ENCODE assay signal across 17 mouse cellular contexts in genomic region chr9:21008007-21008406, GRCm38 (mm10). TPM values are rescaled to one million over a fixed set of nuclear protein-coding genes. Genes with fewer than 3 reads are reported as not detected.
DNase-seq lines count a peak whose midpoint lies in the region; ATAC-seq and TF ChIP-seq lines count a peak whose summit lies in the region.
"Had no signal": no experiment of that assay in that cellular context is flagged by ENCODE, and none has a peak within 500 bp of the region (broad histone marks: within the 10 kb centered on the region; RNA-seq: fewer than 3 reads in every experiment).

No protein-coding gene starts in this region.

- no peak for ATAC-seq in kidney, embryonic 15.5 days (replicated peaks; ENCODE audit: low FRiP score)
- no peak for ATAC-seq in neural tube, embryonic 11.5 days (ENCODE audit: insufficient read depth, low FRiP score, low TSS enrichment)
- no peak for ATAC-seq in neural tube, embryonic 15.5 days (ENCODE audit: low FRiP score)
- ATAC-seq: forebrain, embryonic 14.5 days had no signal

- H3K4me1 ChIP-seq in kidney, adult 2 months (ENCODE audit: control insufficient read depth, insufficient read depth, low read length), result no peaks in the 10 kb centered on the region; the same call in 1 of the 2 replicates
- H3K4me1 ChIP-seq in kidney, embryonic 15.5 days, result peaks cover 16% of the 10 kb centered on the region
- no peaks in the 10 kb centered on the region for H3K4me1 ChIP-seq in neural tube, embryonic 11.5 days (ENCODE audit: control insufficient read depth, insufficient read depth, low read length)
- H3K4me1 ChIP-seq in neural tube, embryonic 15.5 days, result peaks cover 14% of the 10 kb centered on the region
- no peaks in the 10 kb centered on the region; the same call in 1 of the 2 replicates for H3K4me1 ChIP-seq in bone marrow, adult 2 months (ENCODE audit: control insufficient read depth, insufficient read depth, low read length)

- H3K4me2 ChIP-seq in kidney, embryonic 15.5 days, result no peak overlapping the region
- H3K4me2 ChIP-seq in neural tube, embryonic 11.5 days (ENCODE audit: low read depth), result no peak overlapping the region
- no peak overlapping the region for H3K4me2 ChIP-seq in neural tube, embryonic 15.5 days
- H3K4me2 ChIP-seq: hindbrain, embryonic 15.5 days; limb, embryonic 13.5 days; midbrain, embryonic 11.5 days had no signal

- 81% methylated on average over 7 of the region's 7 CpGs for WGBS in kidney, adult 2 months
- 85% methylated on average over 7 of the region's 7 CpGs for WGBS in kidney, embryonic 15.5 days
- WGBS in neural tube, embryonic 11.5 days, result 89% methylated on average over 7 of the region's 7 CpGs
- WGBS in neural tube, embryonic 15.5 days, result 94% methylated on average over 7 of the region's 7 CpGs
- WGBS in bone marrow, adult 2 months, result 84% methylated on average over 7 of the region's 7 CpGs

- no peak overlapping the region for H3K4me3 ChIP-seq in kidney, adult 2 months (ENCODE audit: insufficient read depth, low read depth, low read length)
- H3K4me3 ChIP-seq in kidney, embryonic 15.5 days (replicated peaks), result no peak overlapping the region
- no peak overlapping the region for H3K4me3 ChIP-seq in neural tube, embryonic 11.5 days (ENCODE audit: low read depth, low read length)
- no peak overlapping the region for H3K4me3 ChIP-seq in neural tube, embryonic 15.5 days (replicated peaks)
- H3K4me3 ChIP-seq in bone marrow, adult 2 months (replicated peaks; ENCODE audit: control insufficient read depth, low read depth, low read length), result no peak overlapping the region
- H3K4me3 ChIP-seq: hindbrain, embryonic 15.5 days; limb, embryonic 13.5 days; myocyte had no signal

- TF ChIP-seq CTCF in kidney, adult 2 months (conservative IDR thresholded peaks at IDR 0.05; ENCODE audit: insufficient read depth, insufficient read length, low read depth, low read length), result 0 out of 2 replicates have a peak, but pooled peaks have one; percentile 26
- TF ChIP-seq CTCF in bone marrow, adult 2 months (IDR thresholded peaks at IDR 0.05; ENCODE audit: control insufficient read depth, insufficient read depth, low read length), result peak; percentile 15; the same call in 1 of the 2 replicates

- no peak overlapping the region for H3K27ac ChIP-seq in kidney, adult 2 months (ENCODE audit: insufficient read depth, low read depth, low read length)
- H3K27ac ChIP-seq in kidney, embryonic 15.5 days, result no peak overlapping the region
- no peak overlapping the region for H3K27ac ChIP-seq in neural tube, embryonic 11.5 days (ENCODE audit: low read depth, low read length)
- no peak overlapping the region for H3K27ac ChIP-seq in neural tube, embryonic 15.5 days (replicated peaks)
- H3K27ac ChIP-seq in bone marrow, adult 2 months (ENCODE audit: control insufficient read depth, insufficient read depth, low read depth, low read length, poor library complexity), result no peak overlapping the region
- H3K27ac ChIP-seq: hindbrain, embryonic 15.5 days; limb, embryonic 13.5 days had no signal

- no peaks in the 10 kb centered on the region for H3K27me3 ChIP-seq in kidney, adult 2 months (replicated peaks; ENCODE audit: control insufficient read depth, insufficient read depth, low read length)
- H3K27me3 ChIP-seq in kidney, embryonic 15.5 days, result no peaks in the 10 kb centered on the region
- H3K27me3 ChIP-seq in neural tube, embryonic 11.5 days (ENCODE audit: control insufficient read depth, insufficient read depth, low read length), result no peaks in the 10 kb centered on the region
- peaks cover 9% of the 10 kb centered on the region; the same call in 1 of the 2 replicates for H3K27me3 ChIP-seq in neural tube, embryonic 15.5 days (replicated peaks)

- no peaks in the 10 kb centered on the region for H3K9me3 ChIP-seq in kidney, embryonic 15.5 days (replicated peaks)
- no peaks in the 10 kb centered on the region for H3K9me3 ChIP-seq in neural tube, embryonic 11.5 days (ENCODE audit: control insufficient read depth, low read length)
- no peaks in the 10 kb centered on the region for H3K9me3 ChIP-seq in neural tube, embryonic 15.5 days (replicated peaks)
- H3K9me3 ChIP-seq: hindbrain, embryonic 15.5 days; limb, embryonic 13.5 days had no signal

- H3K9ac ChIP-seq in kidney, embryonic 15.5 days, result no peak overlapping the region
- H3K9ac ChIP-seq in neural tube, embryonic 11.5 days (ENCODE audit: low read length), result no peak overlapping the region
- H3K9ac ChIP-seq in neural tube, embryonic 15.5 days (replicated peaks), result no peak overlapping the region
- H3K9ac ChIP-seq: hindbrain, embryonic 15.5 days; limb, embryonic 13.5 days had no signal

- H3K36me3 ChIP-seq in kidney, adult 2 months (ENCODE audit: control insufficient read depth, insufficient read depth, low read length), result no peaks in the 10 kb centered on the region; the same call in 1 of the 2 replicates
- H3K36me3 ChIP-seq in kidney, embryonic 15.5 days, result peaks cover 48% of the 10 kb centered on the region
- peaks cover 9% of the 10 kb centered on the region for H3K36me3 ChIP-seq in neural tube, embryonic 11.5 days (ENCODE audit: control insufficient read depth, insufficient read depth, low read length)
- H3K36me3 ChIP-seq in neural tube, embryonic 15.5 days, result peaks cover 45% of the 10 kb centered on the region

- DNase-seq in kidney, adult 2 months, result no peak
- DNase-seq in neural tube, embryonic 11.5 days (ENCODE audit: low spot score), result peak; percentile 8
- no peak for DNase-seq in cerebellum, postnatal 25 days
- DNase-seq in T-cell, adult 2 months (ENCODE audit: low spot score), result no peak
- DNase-seq: adrenal gland, adult 2 months; cerebellum, adult 2 months; embryo, embryonic 11 days; kidney, adult 8-10 months; lung, postnatal 10 days had no signal

- no peak for TF ChIP-seq POLR2A in kidney, adult 2 months (IDR thresholded peaks at IDR 0.05; ENCODE audit: low read depth, low read length)
- no peak for TF ChIP-seq POLR2A in bone marrow, adult 2 months (IDR thresholded peaks at IDR 0.05; ENCODE audit: borderline replicate concordance, control insufficient read depth, low read depth, low read length)

RNA-seq across cellular contexts. Expression of gene Mrpl4, which starts 5.5 kb away (rescaled TPM):
- polyA plus RNA-seq in kidney, adult 2 months (2012; rRNA removed), result 175 and 213 TPM in 2 replicates
- polyA plus RNA-seq in kidney, embryonic 15.5 days (2015; fragmentation: Nextera tagmentation; extraction: Ambion mirVana), result 140 and 143 TPM in 2 replicates
- 131 and 135 TPM in 2 replicates for polyA plus RNA-seq in neural tube, embryonic 11.5 days (2014; fragmentation: Nextera tagmentation; extraction: Ambion mirVana)
- 114 and 123 TPM in 2 replicates for polyA plus RNA-seq in neural tube, embryonic 15.5 days (2015; fragmentation: Nextera tagmentation; extraction: Ambion mirVana)
- polyA plus RNA-seq in bone marrow, adult 2 months (2011; ENCODE audit: insufficient read depth, insufficient read length, low replicate concordance, missing spikeins), result 13.8 and 27.4 TPM in 2 replicates

RNA-seq across cellular contexts. Expression of gene Icam1, which starts 7.8 kb away (rescaled TPM):
- polyA plus RNA-seq in kidney, adult 2 months (2012; rRNA removed), result 23.4 and 25.9 TPM in 2 replicates
- polyA plus RNA-seq in kidney, embryonic 15.5 days (2015; fragmentation: Nextera tagmentation; extraction: Ambion mirVana), result 10.8 and 13.7 TPM in 2 replicates
- polyA plus RNA-seq in neural tube, embryonic 11.5 days (2014; fragmentation: Nextera tagmentation; extraction: Ambion mirVana), result 5.6 TPM in 2 replicates
- 4.2 and 16.9 TPM in 2 replicates for polyA plus RNA-seq in neural tube, embryonic 15.5 days (2015; fragmentation: Nextera tagmentation; extraction: Ambion mirVana)
- polyA plus RNA-seq in bone marrow, adult 2 months (2011; ENCODE audit: insufficient read depth, insufficient read length, low replicate concordance, missing spikeins), result 4.4 and 15.3 TPM in 2 replicates

RNA-seq across cellular contexts. Expression of gene Icam4, which starts 21.2 kb away (rescaled TPM):
- polyA plus RNA-seq in kidney, adult 2 months (2012; rRNA removed), result 1.2 and 1.4 TPM in 2 replicates
- 2.0 and 2.7 TPM in 2 replicates for polyA plus RNA-seq in kidney, embryonic 15.5 days (2015; fragmentation: Nextera tagmentation; extraction: Ambion mirVana)
- 4.2 and 5.8 TPM in 2 replicates for polyA plus RNA-seq in neural tube, embryonic 11.5 days (2014; fragmentation: Nextera tagmentation; extraction: Ambion mirVana)
- 0.54 TPM in 1 of 2 replicates, not detected in the other for polyA plus RNA-seq in neural tube, embryonic 15.5 days (2015; fragmentation: Nextera tagmentation; extraction: Ambion mirVana)
- 31.6 and 34.0 TPM in 2 replicates for polyA plus RNA-seq in bone marrow, adult 2 months (2011; ENCODE audit: insufficient read depth, insufficient read length, low replicate concordance, missing spikeins)
- polyA plus RNA-seq: forebrain, embryonic 14.5 days; hindbrain, embryonic 15.5 days had no signal

RNA-seq across cellular contexts. Expression of gene Icam5, which starts 23.9 kb away (rescaled TPM):
- 0.34 and 0.49 TPM in 2 replicates for polyA plus RNA-seq in kidney, adult 2 months (2012; rRNA removed)
- 0.18 and 0.38 TPM in 2 replicates for polyA plus RNA-seq in kidney, embryonic 15.5 days (2015; fragmentation: Nextera tagmentation; extraction: Ambion mirVana)
- 0.11 TPM in 1 of 2 replicates, not detected in the other for polyA plus RNA-seq in neural tube, embryonic 11.5 days (2014; fragmentation: Nextera tagmentation; extraction: Ambion mirVana)
- polyA plus RNA-seq in neural tube, embryonic 15.5 days (2015; fragmentation: Nextera tagmentation; extraction: Ambion mirVana), result 1.8 and 2.0 TPM in 2 replicates
- polyA plus RNA-seq in bone marrow, adult 2 months (2011; ENCODE audit: insufficient read depth, insufficient read length, low replicate concordance, missing spikeins), result 1.5 and 1.7 TPM in 2 replicates
- polyA plus RNA-seq: midbrain, embryonic 11.5 days had no signal

RNA-seq across cellular contexts. Expression of gene S1pr2, which starts 31.4 kb away (rescaled TPM):
- polyA plus RNA-seq in kidney, adult 2 months (2012; rRNA removed), result 3.5 and 4.0 TPM in 2 replicates
- 29.8 and 32.7 TPM in 2 replicates for polyA plus RNA-seq in kidney, embryonic 15.5 days (2015; fragmentation: Nextera tagmentation; extraction: Ambion mirVana)
- 24.8 and 28.5 TPM in 2 replicates for polyA plus RNA-seq in neural tube, embryonic 11.5 days (2014; fragmentation: Nextera tagmentation; extraction: Ambion mirVana)
- 8.8 and 17.9 TPM in 2 replicates for polyA plus RNA-seq in neural tube, embryonic 15.5 days (2015; fragmentation: Nextera tagmentation; extraction: Ambion mirVana)
- polyA plus RNA-seq in bone marrow, adult 2 months (2011; ENCODE audit: insufficient read depth, insufficient read length, low replicate concordance, missing spikeins), result 0.84 and 2.2 TPM in 2 replicates
